Mouse (Mus musculus): ENCODE measurements around the gene Ccdc149.

GRCm38 (mm10) chr5:52351561-52351960 is 119.8 kb downstream of the Ccdc149 start:
- TF ChIP-seq POLR2A (IDR thresholded peaks at IDR 0.05; ENCODE audit: insufficient read length, low read depth) (no peak), E2F4 (IDR thresholded peaks at IDR 0.05; ENCODE audit: insufficient read depth) (no peak)
